Mouse (Mus musculus) kidney, adult 18-20 months (tissue): Measurements from ENCODE around the gene Swap70.
A peak's percentile ranks its signal among the peaks of the same experiment; 100 is the strongest.

Experiments used
- DNase-seq: peaks from one replicate; pipeline ENCODE4 v3.0.0; 2021

The Swap70 gene

DNA sequence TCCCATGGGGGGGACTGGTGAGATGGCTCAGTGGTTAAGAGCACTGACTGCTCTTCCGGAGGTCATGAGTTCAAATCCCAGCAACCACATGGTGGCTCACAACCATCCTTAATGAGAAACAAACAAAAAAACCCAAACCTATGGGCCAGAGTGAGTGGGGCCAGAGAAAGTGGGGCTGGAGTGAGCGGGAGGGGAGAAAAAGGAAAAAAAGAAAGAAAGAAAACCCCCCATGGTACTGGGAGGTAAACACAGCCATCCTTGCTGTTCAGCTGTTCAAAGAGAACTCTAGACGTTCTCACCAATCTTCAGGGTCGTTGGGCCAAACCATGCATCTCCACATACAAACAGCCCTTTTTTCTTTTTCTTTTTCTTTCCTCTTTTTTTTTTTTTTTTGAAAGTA lies 18.1 kb downstream of the Swap70 start:
- DNase-seq, result no peak

DNA sequence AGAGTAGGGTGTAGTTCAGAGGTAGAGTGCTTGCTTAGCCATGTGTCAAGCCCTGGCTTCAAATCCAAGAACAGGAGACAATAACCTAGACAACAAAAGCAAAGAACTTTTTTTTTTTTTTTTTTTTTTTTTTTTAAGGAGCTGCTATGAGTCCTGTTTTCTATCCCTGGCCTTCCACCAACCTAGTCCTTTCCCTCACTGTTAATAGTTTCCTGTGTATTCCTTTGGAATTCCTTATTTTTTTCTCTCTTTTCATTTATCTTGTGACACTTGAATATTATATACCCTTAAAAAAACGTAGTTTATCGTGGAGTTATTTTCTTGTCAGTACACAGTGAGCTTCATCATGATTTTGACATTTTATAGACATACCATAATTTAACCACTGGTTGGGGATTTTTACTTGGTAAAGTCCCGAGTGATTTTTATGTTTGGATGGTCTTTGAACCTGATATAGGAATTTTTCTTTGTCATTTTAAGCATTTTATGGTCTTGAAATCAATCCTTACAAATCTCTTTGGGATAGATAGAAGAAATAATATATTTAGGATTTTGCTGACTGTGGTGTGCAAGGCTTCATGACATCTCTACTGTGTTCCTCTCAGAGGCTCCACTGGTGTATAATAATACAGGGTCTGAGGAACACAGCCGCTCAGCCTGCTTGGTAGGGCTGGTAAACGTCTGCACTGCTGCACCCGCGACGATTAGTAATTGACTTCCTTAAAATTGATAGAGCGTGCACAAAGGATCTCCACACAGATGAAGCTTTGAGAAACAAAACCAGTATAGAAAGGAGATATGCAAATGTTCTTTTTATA lies 20.2 kb downstream of the Swap70 start:
- DNase-seq, result no peak

DNA sequence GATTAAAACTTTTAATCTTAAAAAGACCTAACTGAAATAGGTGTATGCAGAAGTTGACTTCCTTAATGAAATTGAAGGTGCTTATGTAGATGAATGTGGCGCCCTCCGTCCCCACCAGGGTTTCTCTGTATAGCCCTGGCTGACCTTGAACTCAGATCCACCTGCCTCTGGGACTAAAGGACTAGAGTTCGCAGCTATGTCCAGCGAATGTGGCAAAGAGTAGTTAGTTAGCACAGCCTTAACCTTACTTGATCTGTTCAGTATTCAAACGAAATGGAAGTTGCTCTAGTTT lies 20.7 kb downstream of the Swap70 start:
- no peak for DNase-seq

DNA sequence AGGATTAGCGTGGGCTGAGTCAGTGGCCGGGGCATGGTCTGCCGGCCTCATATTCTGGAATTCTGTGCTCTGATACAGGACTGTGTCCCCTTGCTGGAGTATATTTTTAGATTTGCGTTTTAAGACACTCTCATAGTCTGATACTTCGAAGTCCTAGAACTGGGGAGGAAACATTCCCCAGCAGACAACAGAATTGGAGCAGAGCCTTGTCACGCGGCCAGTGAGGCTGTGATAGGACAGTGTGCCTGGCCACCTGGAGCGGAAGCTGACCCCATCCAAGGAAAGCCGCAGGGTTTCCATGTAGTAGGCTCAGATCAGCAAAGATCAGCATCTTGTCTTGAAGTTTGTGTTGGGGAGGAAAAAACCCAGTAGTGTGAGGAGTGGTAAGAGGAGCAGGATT lies 23.6 kb downstream of the Swap70 start:
- DNase-seq, result no peak

DNA sequence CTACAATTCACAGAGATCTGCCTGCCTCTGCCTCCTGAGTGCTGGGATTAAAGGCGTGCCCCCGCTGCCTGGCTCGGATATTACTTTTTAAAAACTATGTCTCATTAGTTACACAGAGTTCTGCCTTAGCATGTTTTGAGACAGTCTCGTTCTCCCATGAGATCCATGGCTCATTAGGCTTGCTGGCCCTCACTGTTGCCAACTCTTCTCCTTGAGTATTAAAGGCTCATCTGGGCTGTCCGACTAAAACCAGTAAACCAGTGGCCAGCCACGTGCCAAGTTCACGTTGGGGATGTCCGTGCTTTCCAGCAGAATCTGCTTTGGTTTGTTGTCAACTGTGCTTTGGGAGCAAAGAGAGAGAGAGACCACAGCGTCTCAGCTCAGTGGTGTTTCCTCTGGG lies 25.0 kb downstream of the Swap70 start:
- DNase-seq, result no peak

DNA sequence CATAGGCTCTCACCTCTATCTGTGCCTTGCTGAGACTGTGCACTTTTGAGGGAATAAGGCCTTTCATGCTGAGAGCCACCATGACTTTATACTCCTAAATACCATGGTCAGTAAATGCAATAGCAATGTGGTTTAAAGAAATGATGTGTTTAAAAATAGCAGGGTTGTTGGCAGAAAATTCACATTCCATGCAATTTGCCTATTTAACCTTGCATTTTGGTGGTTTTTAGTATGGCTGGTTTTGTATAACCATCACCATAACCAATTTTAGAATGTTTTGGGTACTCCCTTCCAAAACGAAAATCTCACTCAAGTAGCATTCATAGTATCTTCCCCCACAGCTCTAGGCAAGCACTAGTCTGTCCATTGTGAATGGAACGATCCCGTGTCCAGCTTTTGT lies 26.3 kb downstream of the Swap70 start:
- no peak for DNase-seq

DNA sequence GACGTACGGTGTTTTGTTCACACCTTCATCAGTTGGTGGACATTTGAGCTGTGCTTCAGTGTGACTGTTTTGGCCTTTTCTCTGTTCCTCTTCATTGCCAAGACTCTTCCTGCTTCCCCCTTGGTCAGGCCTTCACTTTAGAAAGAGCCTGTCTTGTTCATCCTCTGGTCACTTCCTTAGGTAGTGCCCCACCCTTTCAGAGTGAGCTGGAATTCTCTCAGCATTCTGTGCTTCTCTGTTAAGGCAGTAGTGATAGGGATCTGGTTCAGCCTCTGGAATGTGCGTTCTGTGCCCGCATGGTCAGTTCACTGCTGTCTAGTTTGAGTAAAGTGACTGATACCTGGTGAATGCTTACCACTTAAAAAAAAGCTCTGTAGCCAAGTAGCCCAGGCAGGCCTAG lies 27.2 kb downstream of the Swap70 start:
- no peak for DNase-seq

DNA sequence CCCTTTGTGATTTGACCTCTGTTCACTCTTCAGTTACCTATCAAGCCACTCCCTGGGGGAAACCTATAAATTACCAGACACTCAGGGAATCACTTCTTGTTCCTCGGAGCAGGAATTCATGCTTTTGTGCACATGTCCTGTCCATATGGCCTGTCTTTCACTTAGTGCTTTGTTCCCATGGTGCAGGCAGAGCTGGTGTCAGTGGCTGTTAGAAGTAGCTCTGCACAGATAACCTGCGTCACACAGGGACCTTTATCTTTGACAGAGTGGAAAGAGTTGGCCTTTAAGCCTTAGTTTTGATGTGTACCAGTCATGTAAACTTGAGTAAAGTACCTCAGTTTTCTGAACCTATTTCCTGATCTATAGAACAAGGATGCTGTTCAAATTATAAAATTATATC lies 32.4 kb downstream of the Swap70 start:
- DNase-seq, result no peak

DNA sequence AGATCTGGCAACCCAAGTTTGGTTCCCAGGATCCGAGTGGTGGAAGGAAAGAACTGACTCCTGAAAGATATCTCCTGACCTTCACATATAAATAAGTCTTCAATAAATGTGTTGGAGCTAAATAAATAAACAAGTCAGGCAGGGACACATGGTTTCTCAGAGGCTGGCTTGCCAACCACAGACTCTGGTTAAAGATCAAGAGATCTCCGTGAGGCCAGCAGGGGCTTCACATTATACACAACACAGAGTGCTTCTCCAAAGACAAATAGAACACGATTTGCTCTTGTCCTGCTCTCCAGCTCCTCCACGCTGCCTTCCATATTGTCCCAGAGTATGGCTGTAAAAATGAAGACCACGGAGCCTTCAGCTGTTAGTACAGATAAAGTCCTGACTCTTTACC lies 32.9 kb downstream of the Swap70 start:
- DNase-seq, result no peak

DNA sequence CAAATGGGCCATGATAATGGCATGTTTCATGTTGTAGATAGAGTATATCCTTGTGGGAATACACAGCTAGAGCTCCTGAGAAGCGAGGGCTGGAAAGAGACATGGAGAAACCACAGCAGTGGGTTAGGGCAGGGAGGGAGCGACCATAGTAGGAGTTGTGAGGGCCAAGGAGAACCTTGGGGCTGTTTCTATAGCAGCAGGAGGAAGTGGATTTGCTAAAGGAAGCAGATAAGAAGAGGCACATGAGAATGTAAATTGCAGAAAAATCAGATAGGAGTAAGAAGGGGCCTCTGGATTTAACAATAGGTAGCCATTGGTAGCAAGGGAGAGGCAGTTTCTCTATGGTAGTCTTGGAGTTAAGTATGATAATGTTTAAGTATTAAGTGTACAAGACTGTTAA lies 35.5 kb downstream of the Swap70 start:
- no peak for DNase-seq

DNA sequence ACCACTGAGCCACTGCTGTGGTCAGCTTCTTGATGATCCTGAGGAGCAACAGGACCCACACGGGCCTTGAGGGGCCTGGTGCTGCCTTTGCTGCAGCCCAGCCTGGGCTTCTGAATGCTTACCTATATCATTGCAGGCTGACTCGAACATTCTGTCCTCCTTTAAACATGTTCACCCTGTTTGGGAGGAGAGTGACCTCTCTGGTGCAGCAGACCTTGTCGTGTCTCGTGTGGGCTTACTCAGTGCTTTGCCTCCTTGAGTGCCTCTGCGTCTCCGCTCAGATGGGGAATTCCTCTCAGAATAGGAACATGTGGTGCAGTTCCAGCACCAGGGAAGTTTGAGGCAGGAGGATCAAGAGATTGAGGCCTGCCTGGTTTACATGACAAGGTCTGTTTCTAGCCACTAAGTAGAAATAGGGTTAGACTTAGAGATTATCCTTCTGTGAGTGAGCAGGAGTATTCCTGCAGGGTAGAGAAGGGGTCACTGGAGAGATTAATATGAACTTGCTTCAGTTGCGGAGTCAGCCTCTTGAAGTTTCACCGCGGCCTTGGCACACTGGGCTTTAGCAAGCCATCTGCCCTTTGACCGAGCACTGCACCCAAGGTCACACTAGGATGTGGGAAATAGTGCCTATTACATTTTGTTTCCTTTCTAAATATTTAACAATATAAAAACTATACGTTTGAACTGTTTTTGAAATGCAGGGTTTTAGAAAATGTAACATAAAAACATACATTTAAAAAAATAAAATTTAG lies 36.9 kb downstream of the Swap70 start:
- DNase-seq, result peak; percentile 26

DNA sequence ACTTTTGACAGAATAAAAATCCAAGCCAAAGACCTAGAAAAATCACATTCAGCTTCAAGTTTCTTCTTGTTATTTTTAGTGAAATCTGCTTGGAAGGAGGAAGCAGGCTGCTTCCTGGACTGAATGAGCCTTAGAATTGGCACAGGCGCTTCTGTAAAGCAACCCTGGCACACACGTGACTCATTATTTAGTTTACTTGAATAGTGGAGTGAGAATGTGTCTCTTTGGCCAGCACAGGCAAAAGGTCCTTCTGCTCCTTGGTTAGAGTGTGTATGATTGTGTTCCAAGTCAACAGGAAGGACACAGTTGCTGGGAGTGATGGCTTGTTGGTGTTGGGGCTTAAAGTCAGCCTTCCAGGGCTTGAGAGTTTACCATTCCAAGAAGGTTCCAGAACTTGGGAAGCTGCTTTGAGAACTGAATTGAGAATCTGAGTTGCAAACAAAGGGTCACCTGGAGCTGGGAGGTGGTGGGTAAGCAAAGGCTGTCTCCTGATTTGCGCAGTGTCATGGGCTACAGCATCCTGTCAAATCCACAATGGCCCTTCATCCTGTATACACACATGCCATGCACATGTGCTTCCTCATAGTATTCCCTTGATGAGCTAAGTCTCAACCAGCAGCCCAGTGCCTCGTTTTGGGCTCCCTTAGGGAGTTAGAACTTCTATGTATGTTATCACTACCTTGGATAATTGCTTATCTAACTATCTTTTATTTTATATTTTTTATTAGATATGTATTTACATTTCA lies 38.6 kb downstream of the Swap70 start:
- peak; percentile 44 for DNase-seq

DNA sequence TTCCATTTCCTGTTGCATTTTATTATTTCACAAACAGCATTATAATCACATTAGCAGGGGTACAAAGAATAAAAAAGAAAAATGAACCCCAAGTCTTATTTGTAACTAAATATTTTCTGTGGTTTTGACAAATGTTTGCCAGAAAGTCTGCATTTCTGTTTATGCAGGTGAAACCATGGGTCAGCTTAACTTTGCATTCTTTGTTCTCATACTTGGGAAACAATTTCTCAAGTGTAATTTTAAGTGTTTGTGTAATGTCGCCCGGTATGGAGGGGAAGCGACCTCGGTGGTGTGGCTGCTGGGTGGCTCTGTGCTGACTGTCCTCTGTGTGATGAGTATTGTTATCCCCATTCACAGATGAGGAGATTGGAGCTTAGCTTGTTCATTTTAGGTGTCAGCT lies 40.3 kb downstream of the Swap70 start:
- no peak for DNase-seq

DNA sequence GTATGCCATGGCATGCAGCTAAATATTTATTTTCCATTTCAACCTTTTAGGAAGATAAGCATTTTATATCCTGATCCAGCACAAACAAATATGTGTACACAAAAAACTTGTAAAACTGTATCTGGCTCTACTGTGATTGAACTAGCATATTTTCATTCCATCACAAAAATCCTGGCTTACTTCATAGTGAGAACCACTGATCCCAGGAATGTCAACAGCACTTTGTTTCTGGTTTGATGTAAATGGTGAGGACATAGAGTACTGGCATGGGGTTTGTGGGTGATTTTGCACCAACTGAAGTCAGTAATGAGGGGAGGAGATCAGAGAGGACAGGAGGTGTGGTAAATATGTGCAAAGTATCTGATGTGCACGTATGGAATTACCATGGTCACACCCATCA lies 41.1 kb downstream of the Swap70 start:
- no peak for DNase-seq

DNA sequence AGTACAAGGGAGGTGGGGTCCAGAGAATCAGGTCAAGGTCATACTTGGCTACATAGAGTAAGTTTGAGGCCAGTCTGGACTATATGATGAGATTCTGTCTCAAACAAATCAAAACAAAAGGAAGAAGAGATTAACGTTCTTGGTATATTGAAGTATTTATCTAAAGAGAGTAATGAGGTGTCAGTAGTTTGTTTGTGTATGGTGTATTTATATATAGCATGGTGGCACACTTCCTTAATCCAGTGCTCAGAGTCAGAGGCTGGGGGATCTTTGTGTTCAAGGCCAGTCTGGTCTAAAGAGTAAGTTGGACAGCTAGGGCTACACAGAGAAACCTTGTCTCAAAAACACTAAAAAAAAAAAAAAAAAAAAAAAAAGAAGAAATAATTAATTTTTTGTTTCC lies 42.0 kb downstream of the Swap70 start:
- no peak for DNase-seq

DNA sequence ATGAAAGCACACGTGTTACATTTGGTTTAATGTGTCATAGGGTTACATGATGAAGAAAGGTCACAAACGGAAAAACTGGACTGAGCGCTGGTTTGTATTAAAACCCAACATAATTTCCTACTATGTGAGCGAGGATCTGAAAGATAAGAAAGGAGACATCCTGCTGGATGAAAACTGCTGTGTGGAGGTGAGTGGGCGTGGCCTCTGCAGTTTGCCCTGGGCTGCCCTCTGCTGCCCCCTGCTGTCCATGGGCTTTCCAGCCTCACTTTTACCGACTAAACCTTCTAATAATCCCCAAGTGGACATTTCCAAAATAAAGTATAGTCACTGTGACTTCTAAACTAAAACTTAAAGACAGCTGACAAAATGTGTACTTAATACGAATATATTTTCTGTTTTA lies 44.3 kb downstream of the Swap70 start:
- peak; percentile 92 for DNase-seq

DNA sequence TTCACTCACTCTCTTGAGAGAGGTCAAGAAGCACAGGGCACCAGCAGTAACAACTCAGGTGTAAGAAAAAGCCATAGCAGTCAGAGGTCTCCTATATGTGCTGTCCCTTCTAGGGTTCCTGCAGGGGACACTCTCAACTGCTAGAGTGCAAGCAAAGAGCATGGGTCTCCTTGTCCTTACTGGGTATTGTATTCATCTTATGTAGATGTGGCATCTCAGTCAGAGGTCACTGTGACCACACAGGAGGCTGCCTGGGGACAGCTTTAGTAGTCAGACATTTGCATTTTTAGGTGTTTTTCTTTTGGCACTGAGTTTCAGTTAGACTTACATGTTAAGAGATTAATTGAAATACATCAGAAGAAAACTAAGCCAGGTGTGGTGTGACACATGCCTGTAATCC lies 45.5 kb downstream of the Swap70 start:
- DNase-seq, result no peak

DNA sequence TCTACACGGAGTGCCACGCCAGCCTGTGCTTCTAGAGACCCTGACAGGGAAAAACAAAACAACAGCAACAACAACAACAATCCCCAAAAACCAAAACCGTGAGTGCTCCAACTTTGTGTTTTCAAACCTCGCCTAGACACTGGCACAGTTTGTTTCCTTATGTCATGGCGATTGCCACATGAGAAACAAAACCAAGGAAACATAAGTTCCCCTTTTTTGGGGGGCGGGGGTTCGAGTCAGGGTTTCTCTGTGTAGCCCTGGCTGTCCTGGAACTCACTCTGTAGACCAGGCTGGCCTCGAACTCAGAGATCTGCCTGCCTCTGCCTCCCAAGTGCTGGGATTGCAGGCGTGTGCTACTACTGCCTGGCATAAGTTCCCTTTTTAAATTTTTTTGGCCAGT lies 46.5 kb downstream of the Swap70 start:
- DNase-seq, result no peak

DNA sequence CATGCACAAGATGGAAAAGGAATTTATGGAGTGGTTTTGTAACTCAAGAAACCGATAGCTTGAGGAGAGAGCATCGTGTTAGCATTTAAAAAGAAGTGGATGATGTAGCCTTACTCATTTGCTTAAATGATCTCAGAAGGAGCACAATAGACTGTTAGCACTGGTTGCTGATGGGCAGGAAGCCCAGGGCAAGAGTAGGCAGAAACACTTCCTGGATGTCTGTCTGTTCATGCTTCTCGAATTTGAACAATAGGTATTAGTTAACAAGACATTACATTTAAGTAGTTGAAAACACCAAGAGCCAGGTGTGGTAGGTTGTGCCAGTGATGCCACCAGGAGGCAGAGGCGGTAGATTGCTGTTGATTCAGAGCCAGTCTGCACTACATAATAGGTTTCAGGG lies 47.0 kb downstream of the Swap70 start:
- no peak for DNase-seq

DNA sequence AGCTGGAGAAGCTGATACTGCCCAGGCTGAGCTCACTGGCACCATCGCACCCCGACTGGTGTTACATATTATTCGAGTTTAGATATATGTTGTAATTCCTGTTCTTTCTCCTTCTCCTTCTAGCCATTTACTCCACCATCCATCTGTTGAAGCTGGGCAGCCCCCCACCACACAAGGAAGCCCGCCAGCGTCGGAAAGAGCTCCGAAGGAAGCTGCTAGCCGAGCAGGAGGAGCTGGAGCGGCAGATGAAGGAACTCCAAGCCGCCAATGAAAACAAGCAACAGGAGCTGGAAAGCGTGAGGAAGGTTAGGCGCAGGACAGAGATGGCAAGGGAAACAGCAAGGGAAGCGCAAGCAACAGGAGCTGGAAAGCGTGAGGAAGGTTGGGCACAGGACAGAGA lies 48.3 kb downstream of the Swap70 start:
- no peak for DNase-seq

DNA sequence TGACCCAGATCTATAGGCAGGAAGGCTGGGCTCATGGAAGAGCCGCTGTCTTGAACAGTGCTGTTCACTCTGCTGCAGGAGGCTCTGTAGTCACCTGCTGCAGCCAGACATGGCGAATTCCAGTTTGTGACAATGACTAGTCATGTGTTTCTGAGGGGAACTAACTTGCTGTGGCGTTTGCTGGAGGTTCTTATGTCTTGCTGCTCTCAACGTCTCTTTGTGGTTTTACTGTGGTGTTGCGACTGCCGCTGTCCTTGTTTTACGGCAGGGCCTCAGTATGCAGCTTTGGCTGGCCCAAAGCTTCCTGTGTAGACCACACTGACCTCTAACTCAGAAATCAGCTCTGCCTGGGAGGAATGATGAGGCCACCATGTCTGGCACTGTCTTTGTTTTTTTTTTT lies 48.9 kb downstream of the Swap70 start:
- DNase-seq, result no peak

DNA sequence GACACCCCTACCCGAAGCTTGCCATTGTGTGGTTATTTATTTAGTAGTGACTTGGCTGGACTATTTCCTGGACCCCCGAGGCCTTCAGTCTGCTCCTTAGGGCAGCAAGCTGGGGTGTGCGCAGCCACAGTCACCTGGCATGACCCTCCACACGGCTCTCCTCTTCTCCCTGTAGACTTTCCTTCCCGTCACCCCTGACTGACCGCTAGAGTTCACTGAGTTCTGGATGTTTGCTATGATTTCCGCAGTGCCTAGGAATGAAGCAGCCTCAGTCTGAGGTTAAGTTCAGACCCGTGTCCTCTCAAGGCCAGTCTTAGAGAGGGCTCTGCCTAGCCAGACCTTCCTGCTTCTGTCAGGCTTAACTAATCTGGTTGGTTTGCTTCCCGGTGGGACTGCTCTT lies 50.3 kb downstream of the Swap70 start:
- peak; percentile 70 for DNase-seq

DNA sequence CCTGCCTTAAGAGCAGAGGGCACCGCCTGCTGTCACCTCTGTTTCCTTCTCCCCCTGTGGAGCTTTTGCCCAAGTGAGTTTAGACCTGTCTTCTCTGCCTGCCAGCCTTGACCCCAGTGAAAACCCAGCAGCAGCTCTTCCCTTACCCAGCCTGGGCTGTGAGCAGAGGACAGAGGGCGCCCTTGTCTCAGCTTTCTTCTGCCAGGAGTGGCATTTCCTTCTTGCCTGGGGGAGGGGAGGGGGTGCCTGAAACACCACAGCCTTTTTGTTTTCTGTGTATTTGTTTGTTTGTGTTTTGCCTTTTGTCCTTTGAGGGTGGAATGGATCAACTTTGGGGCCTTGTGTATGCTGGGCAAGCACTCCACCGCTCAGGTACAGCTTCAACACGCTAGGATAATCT lies 50.9 kb downstream of the Swap70 start:
- peak; percentile 52 for DNase-seq

DNA sequence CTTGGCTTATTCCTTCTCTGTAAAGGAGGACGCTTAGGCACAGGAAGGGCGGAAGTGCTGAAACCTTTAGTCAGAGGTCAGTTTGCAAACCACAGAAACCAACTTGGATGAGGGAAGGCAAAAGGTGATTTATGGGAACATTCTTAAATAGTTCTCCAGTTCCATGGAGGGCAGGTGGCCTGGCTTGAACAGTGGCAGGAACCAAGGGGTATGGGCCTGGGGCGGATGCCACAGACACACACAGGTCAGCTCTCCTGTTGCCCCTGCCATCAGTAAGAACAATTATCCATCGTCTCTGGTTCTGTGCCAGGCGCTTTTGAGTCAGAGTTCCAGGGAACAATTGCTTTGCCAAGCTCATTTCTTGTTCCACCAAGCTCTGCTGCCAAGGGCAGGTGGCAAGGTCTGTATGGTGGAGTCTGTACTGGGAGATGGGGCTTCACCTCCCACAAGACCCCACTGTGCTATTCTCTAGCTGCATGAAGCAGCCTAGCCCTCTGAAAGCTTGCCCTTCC lies 56.3 kb downstream of the Swap70 start:
- DNase-seq, result no peak
